Mouse (Mus musculus) neural tube, embryonic 11.5 days (tissue): ENCODE results near the gene Pank1. TPM values are rescaled to one million over a fixed set of nuclear protein-coding genes. Genes with fewer than 3 reads are reported as not detected.

ENCODE experiments used
- ATAC-seq: fragments of 200-750 bp; cut with Nextera tagmentation; 2 replicates; pipeline ENCODE4 v1.8.0; 2017; ENCODE audit warnings: moderate number of reproducible peaks, mild to moderate bottlenecking, moderate TSS enrichment, moderate library complexity; ENCODE audit not compliant: insufficient read depth, low FRiP score, low TSS enrichment
- DNase-seq: peaks from one replicate; pipeline ENCODE4 v3.0.0-alpha.2; 2015; ENCODE audit warnings: low spot score
- H3K27ac ChIP-seq: fragments of 300-500 bp; sonication (generic); 2 replicates; pipeline ENCODE4 v1.5.1; 2014; ENCODE audit warnings: low read depth, mild to moderate bottlenecking, low read length
- H3K27me3 ChIP-seq: fragments of 300-500 bp; sonication (generic); 2 replicates; pipeline ENCODE4 v1.6.1; 2014; ENCODE audit warnings: mild to moderate bottlenecking, low read length, mixed read lengths; ENCODE audit not compliant: control insufficient read depth, insufficient read depth
- H3K36me3 ChIP-seq: fragments of 300-500 bp; sonication (generic); 2 replicates; pipeline ENCODE4 v1.6.1; 2014; ENCODE audit warnings: mild to moderate bottlenecking, low read length, moderate library complexity, mixed read lengths; ENCODE audit not compliant: control insufficient read depth, insufficient read depth
- H3K4me1 ChIP-seq: fragments of 300-500 bp; sonication (generic); 2 replicates; pipeline ENCODE4 v1.6.1; 2014; ENCODE audit warnings: low read length, mixed read lengths; ENCODE audit not compliant: control insufficient read depth, insufficient read depth
- H3K4me2 ChIP-seq: fragments of 300-500 bp; sonication (generic); 2 replicates; pipeline ENCODE4 v1.6.1; 2014; ENCODE audit warnings: low read depth, mild to moderate bottlenecking, moderate library complexity
- H3K4me3 ChIP-seq: fragments of 300-500 bp; sonication (generic); 2 replicates; pipeline ENCODE4 v1.5.1; 2014; ENCODE audit warnings: low read depth, low read length
- H3K9ac ChIP-seq: fragments of 300-500 bp; sonication (generic); 2 replicates; pipeline ENCODE4 v1.6.1; 2014; ENCODE audit warnings: mild to moderate bottlenecking, low read length
- H3K9me3 ChIP-seq: fragments of 300-500 bp; sonication (generic); 2 replicates; pipeline ENCODE4 v1.6.1; 2016; ENCODE audit warnings: low read length; ENCODE audit not compliant: control insufficient read depth
- WGBS: fragments of 180-500 bp; shearing (Covaris S2); extraction: QIAGEN DNeasy Blood & Tissue Kit; methylation state at CpG from one replicate; pipeline ENCODE4 v1.1.7; 2014; 5-methylcytosine and 5-hydroxymethylcytosine counted together
- microRNA counts: library from miRNA; unstranded; fragments of <30 nt; microRNA quantifications from one replicate; lab custom pipeline; 2015
- microRNA-seq: library from miRNA; unstranded; fragments of <30 nt; microRNA quantifications from one replicate; pipeline ENCODE4, GENCODE M21; 2016
- polyA plus RNA-seq: library from polyadenylated mRNA; unstranded; fragments of >200 nt; fragmentation: Nextera tagmentation; extraction: Ambion mirVana; gene quantifications from 2 replicates; pipeline ENCODE4 v1.2.1, GENCODE M21; 2014

The Pank1 gene
- polyA plus RNA-seq, 1 experiment from 2014 or later, result 9.4 TPM

GRCm38 (mm10) chr19:34758754-34759153 lies 120.5 kb downstream of the Pank1 start:
- H3K4me2 ChIP-seq, result no peak overlapping the region
- H3K36me3 ChIP-seq, result no peaks in the 10 kb centered on the region
- ATAC-seq, result no peak
- WGBS, result 100% methylated on average over 1 of the region's 1 CpGs
- H3K4me3 ChIP-seq, result no peak overlapping the region
- no peaks in the 10 kb centered on the region for H3K27me3 ChIP-seq
- no peak overlapping the region for H3K27ac ChIP-seq
- DNase-seq, result no peak
- H3K9ac ChIP-seq, result no peak overlapping the region
- H3K9me3 ChIP-seq, result no peaks in the 10 kb centered on the region
- H3K4me1 ChIP-seq, result no peaks in the 10 kb centered on the region

MicroRNAs encoded within 50 kb of the gene (microRNA counts, 519-probe panel; counts per million panel counts)
- microRNA mmu-miR-107 (lab: Ali Mortazavi, UCI), result 5,101 counts per million, percentile 90 among the panel's probes with 10 or more counts

Small RNA genes within 50 kb of the gene (microRNA-seq; reads per million reads assigned to microRNA genes)
- gene Mir107, result 1,264 reads per million, percentile 79 among the genes with 10 or more reads in this experiment

Other genes with a start within 250 kb of the Pank1 start
- 0.11 TPM in 1 of 2 replicates, not detected in the other for gene Ifit1bl2, start 238.7 kb downstream of the Pank1 start, polyA plus RNA-seq
- 0.11 TPM in 1 of 2 replicates, not detected in the other for gene Ifit1, start 238.6 kb downstream of the Pank1 start, polyA plus RNA-seq
- gene Slc16a12, start 132.2 kb downstream of the Pank1 start, polyA plus RNA-seq, result 1.3 and 2.0 TPM in 2 replicates
- 57.0 and 58.4 TPM in 2 replicates for gene Kif20b, start 42.9 kb upstream of the Pank1 start, polyA plus RNA-seq